Mouse (Mus musculus): Measurements from ENCODE around the gene Lbhd1. TPM values are rescaled to one million over a fixed set of nuclear protein-coding genes. Genes with fewer than 3 reads are reported as not detected.
"Not testable (repeated sequence)": the region's sequence is repeated elsewhere in the genome, so short reads cannot be mapped to it uniquely, and the experiment has no call there.

Lbhd1 gene
- polyA plus RNA-seq, 1 experiment from 2014 or later: 30.5 TPM

DNA sequence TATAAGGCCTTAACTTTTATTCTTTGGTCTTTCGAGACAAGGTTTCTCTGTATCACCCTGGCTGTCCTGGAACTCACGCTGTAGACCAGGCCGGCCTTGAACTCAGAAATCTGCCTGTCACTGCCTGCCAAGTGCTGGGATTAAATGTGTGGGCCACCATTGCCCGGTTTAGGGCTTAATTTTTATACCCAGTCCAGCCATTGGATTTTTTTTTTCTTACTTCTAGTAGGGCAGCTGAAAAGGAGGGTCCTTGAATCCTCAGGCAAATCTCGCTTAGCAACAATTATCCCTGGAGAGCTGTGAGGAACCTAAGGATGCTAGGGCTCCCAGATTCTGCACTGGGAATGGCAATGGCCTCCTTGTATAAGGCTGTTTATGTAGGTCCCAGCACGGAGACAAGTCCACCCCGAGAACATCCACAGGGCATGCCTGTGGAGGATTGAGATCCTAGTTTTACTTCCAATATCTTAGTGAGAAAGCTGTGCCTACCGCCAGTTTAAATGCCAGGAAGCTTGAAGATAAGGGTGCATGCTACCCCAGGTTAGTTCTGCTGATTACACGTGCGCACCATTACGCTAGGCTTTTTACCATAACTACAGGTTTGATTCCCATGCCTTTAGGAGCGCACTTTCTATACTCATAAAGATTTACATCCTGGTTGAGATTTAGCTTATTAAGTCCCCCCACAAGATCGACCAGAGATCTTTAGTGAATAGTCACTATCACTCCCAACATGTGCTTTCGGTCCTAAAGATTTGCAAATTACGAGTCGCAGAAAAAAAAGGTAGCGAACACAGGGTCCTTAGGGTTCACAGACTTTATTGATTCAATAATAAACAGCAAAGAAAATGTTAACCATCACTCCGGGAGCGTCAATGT lies 4.3 kb downstream of the Lbhd1 start:
- Histone ChIP-seq H3K9me3 (replicated peaks; ENCODE audit: control insufficient read depth, low read length, poor library complexity, severe bottlenecking) (no peaks in the 10 kb centered on the region), H3K4me1 (ENCODE audit: control insufficient read depth, insufficient read depth, low read length) (peaks cover 19% of the 10 kb centered on the region), H3K36me3 (ENCODE audit: control insufficient read depth, insufficient read depth, low read length) (no peaks in the 10 kb centered on the region), H3K4me2 (ENCODE audit: low read length) (peak overlapping the region; percentile 90), H3K27me3 (ENCODE audit: control insufficient read depth, insufficient read depth, low read depth, low read length) (no peaks in the 10 kb centered on the region), H3K9ac (ENCODE audit: low read depth, low read length) (peak overlapping the region; percentile 70), H3K27ac (ENCODE audit: low read length) (peak overlapping the region; percentile 88; the same call in 1 of the 2 replicates), H3K4me3 (ENCODE audit: low read depth, low read length) (peak overlapping the region; percentile 71)
- ATAC-seq: no peak
- 16% methylated on average over 19 of the region's 19 CpGs for WGBS

DNA sequence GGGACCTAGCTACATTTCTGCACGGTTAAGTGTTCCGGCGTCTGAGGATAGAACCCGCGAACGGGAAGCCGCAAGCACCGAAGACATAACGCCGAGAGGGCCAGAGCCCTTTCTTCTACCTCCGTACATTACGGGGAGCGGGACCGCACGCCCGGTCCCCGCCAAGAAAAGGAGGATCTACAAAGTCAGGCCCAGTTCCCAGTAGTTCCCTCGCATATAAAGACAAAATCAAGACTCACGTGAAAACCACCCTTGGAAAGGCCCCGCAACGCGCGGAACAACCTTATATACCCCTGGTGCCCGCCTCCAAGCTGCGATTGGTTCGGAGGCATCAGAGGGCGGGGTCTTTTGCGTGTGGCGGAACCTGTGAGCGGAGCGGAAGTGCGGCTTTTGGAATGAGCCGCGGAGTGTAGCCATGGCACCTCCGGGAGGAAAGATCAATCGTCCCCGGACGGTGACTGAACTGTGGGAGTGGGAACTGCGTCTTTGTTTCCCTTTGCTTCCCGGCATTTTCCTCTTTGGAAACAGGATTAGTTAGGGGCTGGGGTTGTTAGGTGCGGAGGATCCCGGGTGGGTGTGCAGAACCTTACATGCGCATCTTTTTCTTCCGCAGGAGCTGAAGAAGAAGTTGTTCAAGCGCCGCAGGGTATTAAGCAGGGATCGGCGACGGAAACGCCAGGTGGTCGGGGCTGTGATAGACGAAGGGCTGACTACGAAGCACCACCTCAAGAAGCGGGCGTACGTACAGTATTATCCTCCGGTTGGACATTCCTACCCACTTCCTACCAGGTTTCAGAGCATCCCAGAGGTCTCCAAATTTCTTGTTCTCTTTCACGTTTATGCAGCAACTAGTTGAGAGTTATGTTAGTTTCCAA lies 5.2 kb downstream of the Lbhd1 start, which contains the start of the genes 1810009A15Rik and Gm49416:
Gene 1810009A15Rik, plus strand, starts transcription at position 343 of the 875 bp plus-strand sequence.
Gene Gm49416, plus strand, starts transcription at position 416 of the 875 bp plus-strand sequence.
- Histone ChIP-seq H3K4me2 (ENCODE audit: low read length) (peak within 1 kb of the TSS; percentile 90), H3K4me1 (ENCODE audit: control insufficient read depth, insufficient read depth, low read length) (peaks cover 24% of the 10 kb centered on the region), H3K4me3 (ENCODE audit: low read depth, low read length) (peak within 1 kb of the TSS; percentile 71), H3K36me3 (ENCODE audit: control insufficient read depth, insufficient read depth, low read length) (no peaks in the 10 kb centered on the region), H3K9me3 (replicated peaks; ENCODE audit: control insufficient read depth, low read length, poor library complexity, severe bottlenecking) (no peaks in the 10 kb centered on the region), H3K9ac (ENCODE audit: low read depth, low read length) (peak within 1 kb of the TSS; percentile 70), H3K27ac (ENCODE audit: low read length) (peak within 1 kb of the TSS; percentile 88), H3K27me3 (ENCODE audit: control insufficient read depth, insufficient read depth, low read depth, low read length) (no peaks in the 10 kb centered on the region)
- under 1% methylated on average over 58 of the region's 58 CpGs for WGBS
- peak; percentile 95 for ATAC-seq

DNA sequence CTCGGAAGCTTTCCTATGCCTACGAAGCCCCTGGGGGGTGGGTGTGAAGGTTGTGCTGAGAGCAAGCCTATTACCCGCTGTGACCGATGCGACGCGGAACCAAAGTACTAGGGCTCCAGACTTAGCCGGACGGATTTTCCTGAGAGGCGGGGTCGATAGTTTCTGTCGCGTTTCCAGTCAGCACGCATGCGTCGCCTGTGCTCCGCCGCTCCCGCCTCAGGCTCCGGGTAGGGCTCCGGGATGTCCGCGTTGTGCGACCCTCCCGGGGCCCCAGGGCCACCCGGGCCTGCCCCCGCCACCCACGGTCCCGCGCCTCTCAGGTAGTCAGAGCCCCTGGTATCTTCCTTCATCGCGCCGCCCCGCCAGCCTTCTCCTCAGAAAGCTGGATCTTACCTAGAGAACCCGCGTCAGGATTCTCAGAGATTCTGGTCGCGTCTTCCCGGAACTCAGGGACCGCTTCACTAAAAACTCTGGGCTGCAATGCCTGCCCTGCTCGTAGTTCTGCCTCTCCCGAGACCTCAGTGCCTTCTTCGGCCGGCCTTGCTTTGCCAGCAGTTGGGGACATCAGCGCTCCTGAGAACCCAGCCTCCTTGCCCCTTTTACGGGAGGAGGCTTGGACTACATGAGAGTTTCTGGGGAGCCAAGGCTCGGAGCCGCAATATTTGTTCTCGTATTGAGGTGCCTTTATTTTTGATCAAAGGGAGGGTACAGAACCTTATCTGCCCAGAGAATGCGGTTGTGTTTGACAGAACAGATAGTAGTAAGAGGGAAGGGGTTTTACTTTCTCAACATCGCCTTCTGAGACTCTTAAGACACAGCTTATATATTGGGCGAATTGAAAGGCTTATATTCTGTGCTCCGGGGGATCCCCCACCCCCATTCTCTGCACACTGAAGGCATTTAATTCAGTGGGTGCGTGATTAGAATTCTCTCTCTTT lies 9.6 kb downstream of the Lbhd1 start, which contains the start of gene Ints5:
Gene Ints5, plus strand, starts transcription at position 177 of the 938 bp plus-strand sequence.
- no peaks in the 10 kb centered on the region for H3K9me3 ChIP-seq (replicated peaks; ENCODE audit: control insufficient read depth, low read length, poor library complexity, severe bottlenecking)
- peak within 1 kb of the TSS; percentile 90 for H3K4me2 ChIP-seq (ENCODE audit: low read length)
- peaks cover 26% of the 10 kb centered on the region for H3K4me1 ChIP-seq (ENCODE audit: control insufficient read depth, insufficient read depth, low read length)
- H3K9ac ChIP-seq (ENCODE audit: low read depth, low read length): peak within 1 kb of the TSS; percentile 95
- peak; percentile 49 for ATAC-seq
- H3K36me3 ChIP-seq (ENCODE audit: control insufficient read depth, insufficient read depth, low read length): peaks cover 6% of the 10 kb centered on the region; the same call in 1 of the 2 replicates
- 3% methylated on average over 53 of the region's 54 CpGs for WGBS
- H3K27me3 ChIP-seq (ENCODE audit: control insufficient read depth, insufficient read depth, low read depth, low read length): no peaks in the 10 kb centered on the region
- peak within 1 kb of the TSS; percentile 88 for H3K4me3 ChIP-seq (ENCODE audit: low read depth, low read length)
- H3K27ac ChIP-seq (ENCODE audit: low read length): peak within 1 kb of the TSS; percentile 89

DNA sequence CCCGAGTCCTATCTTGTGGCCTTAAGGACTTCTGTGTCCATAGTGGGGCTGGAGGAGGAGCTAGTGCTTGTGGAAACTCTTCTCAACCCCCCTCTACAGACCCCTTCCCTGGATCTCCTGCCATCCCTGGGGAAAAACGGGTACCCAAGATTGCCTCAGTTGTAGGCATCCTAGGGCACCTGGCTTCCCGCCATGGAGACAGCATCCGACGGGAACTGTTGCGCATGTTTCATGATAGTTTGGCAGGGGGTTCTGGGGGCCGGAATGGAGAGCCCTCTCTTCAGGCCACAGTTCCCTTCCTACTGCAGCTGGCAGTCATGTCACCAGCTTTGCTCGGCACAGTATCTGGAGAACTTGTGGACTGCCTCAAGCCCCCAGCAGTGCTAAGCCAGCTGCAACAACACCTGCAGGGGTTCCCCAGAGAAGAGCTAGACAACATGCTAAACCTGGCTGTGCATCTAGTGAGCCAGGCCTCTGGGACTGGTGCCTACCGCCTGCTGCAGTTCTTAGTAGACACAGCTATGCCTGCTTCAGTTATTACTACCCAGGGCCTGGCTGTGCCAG lies 11.9 kb downstream of the Lbhd1 start:
- WGBS: 91% methylated on average over 9 of the region's 9 CpGs

DNA sequence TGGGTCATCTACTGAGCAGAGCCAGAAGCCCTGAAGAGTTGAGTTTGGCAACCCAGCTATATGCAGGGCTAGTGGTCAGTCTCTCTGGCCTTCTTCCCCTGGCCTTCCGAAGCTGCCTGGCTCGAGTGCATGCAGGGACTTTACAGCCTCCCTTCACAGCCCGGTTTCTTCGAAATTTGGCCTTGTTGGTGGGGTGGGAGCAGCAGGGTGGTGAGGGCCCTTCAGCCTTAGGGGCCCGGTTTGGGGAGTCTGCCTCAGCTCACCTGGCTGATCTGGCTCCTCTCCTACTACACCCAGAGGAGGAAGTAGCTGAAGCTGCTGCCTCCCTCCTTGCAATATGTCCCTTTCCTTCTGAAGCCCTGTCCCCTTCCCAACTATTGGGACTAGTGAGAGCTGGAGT lies 12.7 kb downstream of the Lbhd1 start:
- H3K9me3 ChIP-seq (replicated peaks; ENCODE audit: control insufficient read depth, low read length, poor library complexity, severe bottlenecking); H3K36me3 ChIP-seq (ENCODE audit: control insufficient read depth, insufficient read depth, low read length); H3K4me3 ChIP-seq (ENCODE audit: low read depth, low read length); H3K27me3 ChIP-seq (ENCODE audit: control insufficient read depth, insufficient read depth, low read depth, low read length); H3K27ac ChIP-seq (ENCODE audit: low read length); ATAC-seq; H3K9ac ChIP-seq (ENCODE audit: low read depth, low read length); H3K4me2 ChIP-seq (ENCODE audit: low read length): not testable (repeated sequence)
- WGBS: 83% methylated on average over 5 of the region's 5 CpGs
- peaks cover 27% of the 10 kb centered on the region for H3K4me1 ChIP-seq (ENCODE audit: control insufficient read depth, insufficient read depth, low read length)

More for the DNA sequence above, 11.9 kb downstream of the Lbhd1 start:
- Histone ChIP-seq H3K9ac (ENCODE audit: low read depth, low read length) (no peak overlapping the region), H3K9me3 (replicated peaks; ENCODE audit: control insufficient read depth, low read length, poor library complexity, severe bottlenecking) (no peaks in the 10 kb centered on the region), H3K36me3 (ENCODE audit: control insufficient read depth, insufficient read depth, low read length) (peaks cover 6% of the 10 kb centered on the region; the same call in 1 of the 2 replicates), H3K4me2 (ENCODE audit: low read length) (no peak overlapping the region), H3K4me3 (ENCODE audit: low read depth, low read length) (no peak overlapping the region), H3K4me1 (ENCODE audit: control insufficient read depth, insufficient read depth, low read length) (peaks cover 27% of the 10 kb centered on the region), H3K27me3 (ENCODE audit: control insufficient read depth, insufficient read depth, low read depth, low read length) (no peaks in the 10 kb centered on the region), H3K27ac (ENCODE audit: low read length) (no peak overlapping the region)
- ATAC-seq: no peak

DNA sequence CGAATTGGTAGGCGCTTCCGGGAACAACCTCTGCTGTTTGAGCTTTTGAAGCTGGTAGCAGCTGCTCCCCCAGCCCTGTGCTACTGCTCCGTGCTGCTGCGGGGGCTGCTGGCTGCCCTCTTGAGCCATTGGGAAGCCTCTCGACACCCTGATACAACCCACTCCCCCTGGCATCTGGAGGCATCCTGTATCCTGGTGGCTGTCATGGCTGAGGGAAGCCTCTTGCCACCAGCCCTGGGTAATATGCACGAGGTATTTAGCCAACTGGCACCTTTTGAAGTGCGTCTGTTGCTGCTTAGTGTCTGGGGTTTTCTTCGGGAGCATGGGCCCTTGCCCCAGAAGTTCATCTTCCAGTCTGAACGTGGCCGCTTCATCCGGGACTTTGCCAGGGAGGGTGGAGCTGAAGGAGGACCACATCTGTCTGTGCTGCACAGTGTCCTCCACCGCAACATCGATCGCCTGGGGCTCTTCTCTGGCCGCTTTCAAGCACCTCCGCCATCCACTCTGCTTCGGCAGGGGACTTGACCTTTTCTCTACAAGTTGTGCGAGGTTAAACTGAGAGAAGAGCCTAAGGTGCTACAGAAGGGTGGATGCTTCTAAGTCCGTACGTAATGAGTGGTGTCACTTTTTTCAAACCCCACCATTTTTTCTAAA lies 13.8 kb downstream of the Lbhd1 start:
- H3K4me1 ChIP-seq (ENCODE audit: control insufficient read depth, insufficient read depth, low read length): peaks cover 27% of the 10 kb centered on the region
- WGBS: 21% methylated on average over 21 of the region's 21 CpGs
- ATAC-seq: peak; percentile 60

DNA sequence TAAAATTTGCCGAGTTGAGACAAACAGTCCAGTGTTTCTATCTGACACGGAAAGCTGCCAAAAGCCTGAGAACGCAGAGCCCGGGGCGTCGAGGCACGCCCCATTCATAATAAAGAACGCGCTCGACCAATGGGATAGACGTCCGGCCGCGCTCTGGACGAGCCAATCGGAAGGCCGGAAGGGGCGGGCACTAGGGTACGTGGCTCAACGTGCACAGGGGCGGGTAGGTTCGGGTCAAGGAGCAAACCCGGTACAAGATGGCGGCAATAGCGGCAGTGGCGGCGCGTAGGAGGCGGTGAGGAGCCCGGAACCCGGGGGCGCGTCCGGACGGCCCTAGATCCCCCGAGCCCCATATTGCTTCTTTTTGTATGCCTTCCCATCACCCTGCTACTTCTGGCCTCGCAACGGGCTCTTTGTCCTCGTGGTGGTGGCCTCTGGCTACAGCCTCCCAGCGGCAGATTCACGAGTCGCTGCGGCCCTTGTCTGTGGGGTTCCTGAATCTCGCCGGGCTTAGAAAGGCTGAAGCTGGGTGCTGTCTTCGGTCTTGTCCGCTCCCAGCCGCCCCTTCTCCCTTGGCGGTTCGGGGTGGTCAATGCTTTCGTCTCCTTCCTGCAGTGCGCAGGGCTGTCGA lies 14.4 kb downstream of the Lbhd1 start, which contains the start of gene Ganab:
Gene Ganab, plus strand, starts transcription at position 207 of the 631 bp plus-strand sequence.
- H3K36me3 ChIP-seq (ENCODE audit: control insufficient read depth, insufficient read depth, low read length): peaks cover 10% of the 10 kb centered on the region
- H3K4me2 ChIP-seq (ENCODE audit: low read length): peak within 1 kb of the TSS; percentile 84
- H3K9ac ChIP-seq (ENCODE audit: low read depth, low read length): peak within 1 kb of the TSS; percentile 88
- H3K27ac ChIP-seq (ENCODE audit: low read length): peak within 1 kb of the TSS; percentile 91
- no peaks in the 10 kb centered on the region for H3K9me3 ChIP-seq (replicated peaks; ENCODE audit: control insufficient read depth, low read length, poor library complexity, severe bottlenecking)
- H3K4me3 ChIP-seq (ENCODE audit: low read depth, low read length): peak within 1 kb of the TSS; percentile 71
- WGBS: 1% methylated on average over 53 of the region's 53 CpGs
- H3K27me3 ChIP-seq (ENCODE audit: control insufficient read depth, insufficient read depth, low read depth, low read length): no peaks in the 10 kb centered on the region
- peaks cover 27% of the 10 kb centered on the region for H3K4me1 ChIP-seq (ENCODE audit: control insufficient read depth, insufficient read depth, low read length)
- ATAC-seq: peak; percentile 99

More for the DNA sequence above, 13.8 kb downstream of the Lbhd1 start:
- Histone ChIP-seq H3K27ac (ENCODE audit: low read length) (peak overlapping the region; percentile 75), H3K9ac (ENCODE audit: low read depth, low read length) (peak overlapping the region; percentile 57), H3K4me2 (ENCODE audit: low read length) (peak overlapping the region; percentile 84), H3K4me3 (ENCODE audit: low read depth, low read length) (peak overlapping the region; percentile 71)
- H3K36me3 ChIP-seq (ENCODE audit: control insufficient read depth, insufficient read depth, low read length); H3K9me3 ChIP-seq (replicated peaks; ENCODE audit: control insufficient read depth, low read length, poor library complexity, severe bottlenecking); H3K27me3 ChIP-seq (ENCODE audit: control insufficient read depth, insufficient read depth, low read depth, low read length): not testable (repeated sequence)
